ENCODE assay signal across 29 mouse cellular contexts in the genomic region with DNA sequence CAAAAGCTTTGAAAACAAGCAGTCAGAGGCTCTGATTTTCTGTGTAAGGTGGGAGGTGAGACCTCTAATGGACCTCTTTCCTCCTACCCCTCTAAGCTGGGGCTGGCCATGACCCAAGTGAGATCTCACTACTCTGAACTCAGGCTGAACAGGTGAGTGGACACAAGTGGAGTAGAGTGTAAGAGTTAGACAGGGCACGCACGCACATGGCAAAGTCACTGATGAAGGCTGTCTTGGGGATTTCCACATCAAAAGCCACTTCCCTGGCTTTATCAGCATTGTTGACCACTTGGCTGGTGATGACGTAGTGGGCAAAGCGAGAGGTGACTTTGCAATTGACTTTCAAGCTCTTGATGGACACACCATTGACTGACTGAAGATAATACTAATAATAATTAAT. TPM values are rescaled to one million over a fixed set of nuclear protein-coding genes. Genes with fewer than 3 reads are reported as not detected.
DNase-seq lines count a peak whose midpoint lies in the region; ATAC-seq and TF ChIP-seq lines count a peak whose summit lies in the region.
"Had no signal": no experiment of that assay in that cellular context is flagged by ENCODE, and none has a peak within 500 bp of the region (broad histone marks: within the 10 kb centered on the region; RNA-seq: fewer than 3 reads in every experiment).

No protein-coding gene starts in this region.

- no peaks in the 10 kb centered on the region for H3K27me3 ChIP-seq in liver, embryonic 11.5 days (replicated peaks; ENCODE audit: control insufficient read depth, insufficient read depth, low read length)
- H3K27me3 ChIP-seq in liver, embryonic 12.5 days (replicated peaks) = peaks cover 16% of the 10 kb centered on the region
- no peaks in the 10 kb centered on the region for H3K27me3 ChIP-seq in liver, embryonic 14.5 days (ENCODE audit: control insufficient read depth, insufficient read depth, low read length)
- H3K27me3 ChIP-seq in liver, postnatal 0 days (ENCODE audit: insufficient read depth, low read length) = no peaks in the 10 kb centered on the region
- H3K27me3 ChIP-seq: embryonic facial prominence, embryonic 15.5 days; forebrain, embryonic 13.5 days; heart, embryonic 12.5 days; hindbrain, embryonic 15.5 days; stomach, embryonic 15.5 days had no signal

- H3K9ac ChIP-seq in liver, embryonic 11.5 days (ENCODE audit: low read depth, low read length) = no peak overlapping the region
- no peak overlapping the region for H3K9ac ChIP-seq in liver, embryonic 12.5 days
- no peak overlapping the region for H3K9ac ChIP-seq in liver, embryonic 14.5 days (replicated peaks)
- peak overlapping the region; percentile 64 for H3K9ac ChIP-seq in liver, postnatal 0 days (replicated peaks)
- H3K9ac ChIP-seq: embryonic facial prominence, embryonic 15.5 days; forebrain, embryonic 13.5 days; heart, embryonic 12.5 days; hindbrain, embryonic 15.5 days; limb, embryonic 12.5 days; stomach, embryonic 15.5 days had no signal

- WGBS in liver, embryonic 11.5 days = 75% methylated on average over 4 of the region's 4 CpGs
- 61% methylated on average over 4 of the region's 4 CpGs for WGBS in liver, embryonic 12.5 days (ENCODE audit: insufficient replicate concordance)
- 50% methylated on average over 4 of the region's 4 CpGs for WGBS in liver, embryonic 14.5 days (ENCODE audit: insufficient replicate concordance)
- WGBS in liver, postnatal 0 days (ENCODE audit: insufficient replicate concordance) = 60% methylated on average over 4 of the region's 4 CpGs

- TF ChIP-seq CTCF in liver, embryonic 14.5 days (IDR thresholded peaks at IDR 0.05; ENCODE audit: low read depth) = no peak
- TF ChIP-seq CTCF in liver, postnatal 0 days (IDR thresholded peaks at IDR 0.05; ENCODE audit: low read depth) = no peak

- no peak for ATAC-seq in liver, embryonic 11.5 days (replicated peaks; ENCODE audit: low FRiP score)
- no peak for ATAC-seq in liver, embryonic 12.5 days
- ATAC-seq in liver, embryonic 14.5 days (ENCODE audit: insufficient read depth) = no peak
- ATAC-seq in liver, postnatal 0 days = no peak
- ATAC-seq: forebrain, embryonic 13.5 days; inflammation-experienced regulatory T-cells, adult 6 months; midbrain, embryonic 16.5 days had no signal

- H3K27ac ChIP-seq in liver, embryonic 11.5 days (ENCODE audit: low read depth, low read length) = no peak overlapping the region
- no peak overlapping the region for H3K27ac ChIP-seq in liver, embryonic 12.5 days
- no peak overlapping the region for H3K27ac ChIP-seq in liver, embryonic 14.5 days
- H3K27ac ChIP-seq in liver, postnatal 0 days (ENCODE audit: low read depth) = peak overlapping the region; percentile 98
- H3K27ac ChIP-seq: embryonic facial prominence, embryonic 10.5 days; embryonic facial prominence, embryonic 15.5 days; forebrain, embryonic 13.5 days; hindbrain, embryonic 15.5 days; layer of hippocampus, adult 2 months; left cerebral cortex, adult 2 months; limb, embryonic 12.5 days; lung, embryonic 15.5 days; stomach, embryonic 15.5 days had no signal

- H3K4me1 ChIP-seq in liver, embryonic 11.5 days (replicated peaks; ENCODE audit: control insufficient read depth, insufficient read depth, low read length) = no peaks in the 10 kb centered on the region
- 0 out of 2 replicates have a peak, but pooled peaks cover 5% of the 10 kb centered on the region for H3K4me1 ChIP-seq in liver, embryonic 12.5 days
- H3K4me1 ChIP-seq in liver, embryonic 14.5 days (replicated peaks; ENCODE audit: control insufficient read depth in 2 of 2, insufficient read depth in 2 of 2, low read length in 1 of 2) = peaks cover 0 to 10% of the 10 kb centered on the region in 2 experiments; a peak in 2 of 4 replicates
- peaks cover 4% of the 10 kb centered on the region for H3K4me1 ChIP-seq in liver, postnatal 0 days (ENCODE audit: insufficient read depth)
- H3K4me1 ChIP-seq: embryonic facial prominence, embryonic 10.5 days; embryonic facial prominence, embryonic 15.5 days; forebrain, embryonic 13.5 days; heart, embryonic 12.5 days; hindbrain, embryonic 15.5 days; limb, embryonic 12.5 days; lung, embryonic 15.5 days; stomach, embryonic 15.5 days had no signal

- H3K36me3 ChIP-seq in liver, embryonic 11.5 days (ENCODE audit: control insufficient read depth, insufficient read depth, low read length) = no peaks in the 10 kb centered on the region
- no peaks in the 10 kb centered on the region for H3K36me3 ChIP-seq in liver, embryonic 12.5 days
- no peaks in the 10 kb centered on the region for H3K36me3 ChIP-seq in liver, embryonic 14.5 days (replicated peaks; ENCODE audit: control insufficient read depth, insufficient read depth, low read depth)
- no peaks in the 10 kb centered on the region for H3K36me3 ChIP-seq in liver, postnatal 0 days (replicated peaks; ENCODE audit: insufficient read depth, low read length)
- H3K36me3 ChIP-seq: embryonic facial prominence, embryonic 10.5 days; embryonic facial prominence, embryonic 15.5 days; heart, embryonic 12.5 days; hindbrain, embryonic 15.5 days; limb, embryonic 12.5 days; lung, embryonic 15.5 days; stomach, embryonic 15.5 days had no signal

- H3K9me3 ChIP-seq in liver, embryonic 11.5 days (ENCODE audit: control insufficient read depth, low read length) = no peaks in the 10 kb centered on the region
- H3K9me3 ChIP-seq in liver, embryonic 12.5 days (replicated peaks) = no peaks in the 10 kb centered on the region
- no peaks in the 10 kb centered on the region for H3K9me3 ChIP-seq in liver, embryonic 14.5 days (ENCODE audit: control insufficient read depth, low read length)
- H3K9me3 ChIP-seq in liver, postnatal 0 days (ENCODE audit: low read length) = no peaks in the 10 kb centered on the region
- H3K9me3 ChIP-seq: embryonic facial prominence, embryonic 10.5 days; embryonic facial prominence, embryonic 15.5 days; forebrain, embryonic 13.5 days; heart, embryonic 12.5 days; hindbrain, embryonic 15.5 days; limb, embryonic 12.5 days; lung, embryonic 15.5 days; stomach, embryonic 15.5 days had no signal

- H3K4me2 ChIP-seq in liver, embryonic 11.5 days = peak overlapping the region; percentile 45
- no peak overlapping the region for H3K4me2 ChIP-seq in liver, embryonic 12.5 days
- peak overlapping the region; percentile 46 for H3K4me2 ChIP-seq in liver, embryonic 14.5 days (ENCODE audit: low read depth)
- H3K4me2 ChIP-seq in liver, postnatal 0 days (ENCODE audit: low read depth, low read length) = peak overlapping the region; percentile 60
- H3K4me2 ChIP-seq: embryonic facial prominence, embryonic 15.5 days; forebrain, embryonic 13.5 days; heart, embryonic 12.5 days; hindbrain, embryonic 15.5 days; limb, embryonic 12.5 days; lung, embryonic 15.5 days; midbrain, embryonic 11.5 days; stomach, embryonic 15.5 days had no signal

- DNase-seq in liver, embryonic 11.5 days (ENCODE audit: low spot score) = no peak
- no peak for DNase-seq in liver, embryonic 14.5 days (ENCODE audit: low read depth in 3 of 3, low spot score in 3 of 3)
- DNase-seq in liver, postnatal 0 days = no peak
- DNase-seq in cerebellum, postnatal 4 days (ENCODE audit: low spot score in 2 of 2) = no peak
- DNase-seq in kidney, postnatal 36 days = no peak
- DNase-seq: adrenal gland, postnatal 14 days; cerebellum, adult 11-12 months; cerebellum, postnatal 10 days; gastrocnemius, postnatal 14 days; kidney, adult 11 months; kidney, postnatal 14 days; right cerebral cortex, postnatal 25 days had no signal

- TF ChIP-seq EP300 in liver, embryonic 14.5 days (IDR thresholded peaks at IDR 0.05; ENCODE audit: low read depth) = no peak
- TF ChIP-seq EP300 in liver, postnatal 0 days (IDR thresholded peaks at IDR 0.05; ENCODE audit: low read depth) = no peak

- H3K4me3 ChIP-seq in liver, embryonic 11.5 days (ENCODE audit: low read depth, low read length) = no peak overlapping the region
- no peak overlapping the region for H3K4me3 ChIP-seq in liver, embryonic 12.5 days
- no peak overlapping the region for H3K4me3 ChIP-seq in liver, embryonic 14.5 days (ENCODE audit: insufficient read depth in 1 of 2, low read depth in 2 of 2, low read length in 2 of 2)
- H3K4me3 ChIP-seq in liver, postnatal 0 days (ENCODE audit: low read depth, low read length) = no peak overlapping the region
- H3K4me3 ChIP-seq: embryonic facial prominence, embryonic 10.5 days; embryonic facial prominence, embryonic 15.5 days; forebrain, embryonic 13.5 days; heart, embryonic 12.5 days; hindbrain, embryonic 15.5 days; layer of hippocampus, adult 2 months; left cerebral cortex, adult 2 months; limb, embryonic 12.5 days; lung, embryonic 15.5 days; stomach, embryonic 15.5 days had no signal

RNA-seq across cellular contexts. Expression of gene Itih1, which starts 0.8 kb away (rescaled TPM):
- 16.3 and 17.4 TPM in 2 replicates for polyA plus RNA-seq in liver, embryonic 11.5 days (2014; fragmentation: Nextera tagmentation; extraction: Ambion mirVana)
- polyA plus RNA-seq in liver, embryonic 12.5 days (2016; fragmentation: Nextera tagmentation; extraction: Ambion mirVana) = 20.1 and 21.2 TPM in 2 replicates
- 27.6 and 29.6 TPM in 2 replicates for polyA plus RNA-seq in liver, embryonic 14.5 days (2012; rRNA removed)
- polyA plus RNA-seq in liver, embryonic 14.5 days (2014; fragmentation: Nextera tagmentation; extraction: Ambion mirVana) = 27.2 and 29.3 TPM in 2 replicates
- polyA plus RNA-seq in liver, postnatal 0 days (2015; fragmentation: Nextera tagmentation; extraction: Ambion mirVana) = 173 and 210 TPM in 2 replicates
- polyA plus RNA-seq: C2C12; embryonic facial prominence, embryonic 10.5 days; embryonic facial prominence, embryonic 15.5 days; forebrain, embryonic 13.5 days; heart, postnatal 0 days; hindbrain, embryonic 15.5 days; inflammation-experienced regulatory T-cells, adult 6 months; midbrain, embryonic 11.5 days; midbrain, embryonic 16.5 days; neural tube, embryonic 11.5 days had no signal

RNA-seq across cellular contexts. Expression of gene Nek4, which starts 8.9 kb away (rescaled TPM):
- polyA plus RNA-seq in liver, embryonic 11.5 days (2014; fragmentation: Nextera tagmentation; extraction: Ambion mirVana) = 13.2 and 14.3 TPM in 2 replicates
- 9.3 and 9.4 TPM in 2 replicates for polyA plus RNA-seq in liver, embryonic 12.5 days (2016; fragmentation: Nextera tagmentation; extraction: Ambion mirVana)
- 2.2 and 3.0 TPM in 2 replicates for polyA plus RNA-seq in liver, embryonic 14.5 days (2012; rRNA removed)
- polyA plus RNA-seq in liver, embryonic 14.5 days (2014; fragmentation: Nextera tagmentation; extraction: Ambion mirVana) = 2.6 and 3.7 TPM in 2 replicates
- 2.8 and 3.1 TPM in 2 replicates for polyA plus RNA-seq in liver, postnatal 0 days (2015; fragmentation: Nextera tagmentation; extraction: Ambion mirVana)

RNA-seq across cellular contexts. Expression of gene Itih3, which starts 18.7 kb away (rescaled TPM):
- 57.8 and 64.8 TPM in 2 replicates for polyA plus RNA-seq in liver, embryonic 11.5 days (2014; fragmentation: Nextera tagmentation; extraction: Ambion mirVana)
- 74.1 and 74.2 TPM in 2 replicates for polyA plus RNA-seq in liver, embryonic 12.5 days (2016; fragmentation: Nextera tagmentation; extraction: Ambion mirVana)
- 124 and 152 TPM in 2 replicates for polyA plus RNA-seq in liver, embryonic 14.5 days (2012; rRNA removed)
- polyA plus RNA-seq in liver, embryonic 14.5 days (2014; fragmentation: Nextera tagmentation; extraction: Ambion mirVana) = 250 and 275 TPM in 2 replicates
- 1,712 and 1,929 TPM in 2 replicates for polyA plus RNA-seq in liver, postnatal 0 days (2015; fragmentation: Nextera tagmentation; extraction: Ambion mirVana)
- polyA plus RNA-seq: embryonic facial prominence, embryonic 10.5 days; inflammation-experienced regulatory T-cells, adult 6 months; limb, embryonic 12.5 days; neural tube, embryonic 11.5 days had no signal

RNA-seq across cellular contexts. Expression of gene Itih4, which starts 56.0 kb away (rescaled TPM):
- polyA plus RNA-seq in liver, embryonic 11.5 days (2014; fragmentation: Nextera tagmentation; extraction: Ambion mirVana) = 3.4 and 4.4 TPM in 2 replicates
- polyA plus RNA-seq in liver, embryonic 12.5 days (2016; fragmentation: Nextera tagmentation; extraction: Ambion mirVana) = 8.8 and 9.2 TPM in 2 replicates
- polyA plus RNA-seq in liver, embryonic 14.5 days (2012; rRNA removed) = 34.6 and 56.0 TPM in 2 replicates
- polyA plus RNA-seq in liver, embryonic 14.5 days (2014; fragmentation: Nextera tagmentation; extraction: Ambion mirVana) = 82.3 and 113 TPM in 2 replicates
- 631 and 661 TPM in 2 replicates for polyA plus RNA-seq in liver, postnatal 0 days (2015; fragmentation: Nextera tagmentation; extraction: Ambion mirVana)
- polyA plus RNA-seq: embryonic facial prominence, embryonic 10.5 days; embryonic facial prominence, embryonic 15.5 days; forebrain, embryonic 13.5 days; hindbrain, embryonic 15.5 days; inflammation-experienced regulatory T-cells, adult 6 months; midbrain, embryonic 11.5 days; midbrain, embryonic 16.5 days; neural tube, embryonic 11.5 days had no signal

RNA-seq across cellular contexts. Expression of gene Glt8d1, which starts 58.9 kb away (rescaled TPM):
- 33.7 and 41.6 TPM in 2 replicates for polyA plus RNA-seq in liver, embryonic 11.5 days (2014; fragmentation: Nextera tagmentation; extraction: Ambion mirVana)
- polyA plus RNA-seq in liver, embryonic 12.5 days (2016; fragmentation: Nextera tagmentation; extraction: Ambion mirVana) = 23.5 and 23.9 TPM in 2 replicates
- 12.6 and 18.4 TPM in 2 replicates for polyA plus RNA-seq in liver, embryonic 14.5 days (2012; rRNA removed)
- polyA plus RNA-seq in liver, embryonic 14.5 days (2014; fragmentation: Nextera tagmentation; extraction: Ambion mirVana) = 17.5 and 17.7 TPM in 2 replicates
- 9.4 TPM in 2 replicates for polyA plus RNA-seq in liver, postnatal 0 days (2015; fragmentation: Nextera tagmentation; extraction: Ambion mirVana)
